Mouse (Mus musculus): ENCODE measurements around the gene Mdm4. TPM values are rescaled to one million over a fixed set of nuclear protein-coding genes. Genes with fewer than 3 reads are reported as not detected.
"Not testable (repeated sequence)": the region's sequence is repeated elsewhere in the genome, so short reads cannot be mapped to it uniquely, and the experiment has no call there.

Mdm4 gene
- polyA plus RNA-seq, 1 experiment from 2014 or later, result 33.2 TPM

- Histone ChIP-seq H3K4me3 (ENCODE audit: low read depth, low read length) (peak overlapping the region; percentile 85), H3K9ac (ENCODE audit: low read length) (peak overlapping the region; percentile 97), H3K4me1 (ENCODE audit: control insufficient read depth, insufficient read depth, low read length) (peaks cover 7% of the 10 kb centered on the region; the same call in 1 of the 2 replicates), H3K36me3 (ENCODE audit: control insufficient read depth, insufficient read depth, low read length) (no peaks in the 10 kb centered on the region), H3K27me3 (ENCODE audit: control insufficient read depth, insufficient read depth, low read length) (no peaks in the 10 kb centered on the region), H3K9me3 (ENCODE audit: control insufficient read depth, low read length) (no peaks in the 10 kb centered on the region), H3K4me2 (ENCODE audit: low read depth, severe bottlenecking) (peak overlapping the region; percentile 93), H3K27ac (replicated peaks; ENCODE audit: low read depth, low read length) (peak overlapping the region; percentile 68; the same call in 1 of the 2 replicates)
- peak; percentile 29 for ATAC-seq (ENCODE audit: insufficient number of reproducible peaks, low FRiP score, low TSS enrichment, low read depth)
- peak; percentile 70 for DNase-seq (ENCODE audit: low spot score)
- WGBS, result under 1% methylated on average over 37 of the region's 40 CpGs
Measured at GRCm38 (mm10) chr1:133046441-133046931, 16.1 kb upstream of the Mdm4 start.

- Histone ChIP-seq H3K4me3 (ENCODE audit: low read depth, low read length) (peak overlapping the region; percentile 85), H3K4me1 (ENCODE audit: control insufficient read depth, insufficient read depth, low read length) (peaks cover 7% of the 10 kb centered on the region; the same call in 1 of the 2 replicates), H3K27ac (replicated peaks; ENCODE audit: low read depth, low read length) (peak overlapping the region; percentile 68; the same call in 1 of the 2 replicates), H3K9me3 (ENCODE audit: control insufficient read depth, low read length) (no peaks in the 10 kb centered on the region), H3K27me3 (ENCODE audit: control insufficient read depth, insufficient read depth, low read length) (no peaks in the 10 kb centered on the region), H3K4me2 (ENCODE audit: low read depth, severe bottlenecking) (peak overlapping the region; percentile 93), H3K36me3 (ENCODE audit: control insufficient read depth, insufficient read depth, low read length) (no peaks in the 10 kb centered on the region), H3K9ac (ENCODE audit: low read length) (peak overlapping the region; percentile 97)
- WGBS, result 0% methylated on average over 52 of the region's 71 CpGs
- DNase-seq (ENCODE audit: low spot score) (peak; percentile 81), ATAC-seq (ENCODE audit: insufficient number of reproducible peaks, low FRiP score, low TSS enrichment, low read depth) (peak; percentile 75)
Measured at GRCm38 (mm10) chr1:133045861-133046440, 15.6 kb upstream of the Mdm4 start.

- peak within 1 kb of the TSS; percentile 93 for H3K4me2 ChIP-seq (ENCODE audit: low read depth, severe bottlenecking)
- DNase-seq (ENCODE audit: low spot score) (no peak), ATAC-seq (ENCODE audit: insufficient number of reproducible peaks, low FRiP score, low TSS enrichment, low read depth) (no peak)
- H3K4me1 ChIP-seq (ENCODE audit: control insufficient read depth, insufficient read depth, low read length), result peaks cover 7% of the 10 kb centered on the region; the same call in 1 of the 2 replicates
- H3K27me3 ChIP-seq (ENCODE audit: control insufficient read depth, insufficient read depth, low read length), result no peaks in the 10 kb centered on the region
- no peaks in the 10 kb centered on the region for H3K9me3 ChIP-seq (ENCODE audit: control insufficient read depth, low read length)
- WGBS, result 3% methylated on average over 15 of the region's 15 CpGs
- peak within 1 kb of the TSS; percentile 68; the same call in 1 of the 2 replicates for H3K27ac ChIP-seq (replicated peaks; ENCODE audit: low read depth, low read length)
- no peaks in the 10 kb centered on the region for H3K36me3 ChIP-seq (ENCODE audit: control insufficient read depth, insufficient read depth, low read length)
- H3K4me3 ChIP-seq (ENCODE audit: low read depth, low read length), result peak within 1 kb of the TSS; percentile 85
- peak within 1 kb of the TSS; percentile 97 for H3K9ac ChIP-seq (ENCODE audit: low read length)
Measured at GRCm38 (mm10) chr1:133045011-133045860, 14.9 kb upstream of the Mdm4 start, which contains the start of gene Pik3c2b. Gene Pik3c2b (plus strand): TSS chr1:133045667.

GRCm38 (mm10) chr1:133039505-133039949 lies 9.2 kb upstream of the Mdm4 start:
- no peak overlapping the region for H3K27ac ChIP-seq (replicated peaks; ENCODE audit: low read depth, low read length)
- no peak overlapping the region for H3K9ac ChIP-seq (ENCODE audit: low read length)
- ATAC-seq (ENCODE audit: insufficient number of reproducible peaks, low FRiP score, low TSS enrichment, low read depth) (peak; percentile 67; the same call in 1 of the 2 replicates), DNase-seq (ENCODE audit: low spot score) (peak; percentile 76)
- WGBS, result 24% methylated on average over 4 of the region's 4 CpGs
- no peaks in the 10 kb centered on the region for H3K4me1 ChIP-seq (ENCODE audit: control insufficient read depth, insufficient read depth, low read length)
- H3K27me3 ChIP-seq (ENCODE audit: control insufficient read depth, insufficient read depth, low read length), result no peaks in the 10 kb centered on the region
- no peaks in the 10 kb centered on the region for H3K36me3 ChIP-seq (ENCODE audit: control insufficient read depth, insufficient read depth, low read length)
- no peak overlapping the region for H3K4me3 ChIP-seq (ENCODE audit: low read depth, low read length)
- H3K9me3 ChIP-seq (ENCODE audit: control insufficient read depth, low read length), result no peaks in the 10 kb centered on the region
- H3K4me2 ChIP-seq (ENCODE audit: low read depth, severe bottlenecking), result no peak overlapping the region

GRCm38 (mm10) chr1:133034682-133035081 lies 4.3 kb upstream of the Mdm4 start:
- not testable (repeated sequence) for H3K36me3 ChIP-seq (ENCODE audit: control insufficient read depth, insufficient read depth, low read length); H3K4me1 ChIP-seq (ENCODE audit: control insufficient read depth, insufficient read depth, low read length); H3K9ac ChIP-seq (ENCODE audit: low read length); H3K27ac ChIP-seq (replicated peaks; ENCODE audit: low read depth, low read length); H3K27me3 ChIP-seq (ENCODE audit: control insufficient read depth, insufficient read depth, low read length); H3K4me3 ChIP-seq (ENCODE audit: low read depth, low read length); H3K4me2 ChIP-seq (ENCODE audit: low read depth, severe bottlenecking); ATAC-seq (ENCODE audit: insufficient number of reproducible peaks, low FRiP score, low TSS enrichment, low read depth); H3K9me3 ChIP-seq (ENCODE audit: control insufficient read depth, low read length); DNase-seq (ENCODE audit: low spot score)
- 69% methylated on average over 7 of the region's 7 CpGs for WGBS

- Histone ChIP-seq H3K9ac (ENCODE audit: low read length) (no peak overlapping the region), H3K4me3 (ENCODE audit: low read depth, low read length) (peak overlapping the region; percentile 49), H3K36me3 (ENCODE audit: control insufficient read depth, insufficient read depth, low read length) (no peaks in the 10 kb centered on the region), H3K27ac (replicated peaks; ENCODE audit: low read depth, low read length) (no peak overlapping the region), H3K9me3 (ENCODE audit: control insufficient read depth, low read length) (no peaks in the 10 kb centered on the region), H3K4me1 (ENCODE audit: control insufficient read depth, insufficient read depth, low read length) (no peaks in the 10 kb centered on the region), H3K27me3 (ENCODE audit: control insufficient read depth, insufficient read depth, low read length) (no peaks in the 10 kb centered on the region), H3K4me2 (ENCODE audit: low read depth, severe bottlenecking) (peak overlapping the region; percentile 32; the same call in 1 of the 2 replicates)
- DNase-seq (ENCODE audit: low spot score) (peak; percentile 74), ATAC-seq (ENCODE audit: insufficient number of reproducible peaks, low FRiP score, low TSS enrichment, low read depth) (peak; percentile 57; the same call in 1 of the 2 replicates)
- WGBS, result 2% methylated on average over 11 of the region's 11 CpGs
Measured at GRCm38 (mm10) chr1:133034091-133034460, 3.7 kb upstream of the Mdm4 start.

- Histone ChIP-seq H3K9me3 (ENCODE audit: control insufficient read depth, low read length) (no peaks in the 10 kb centered on the region), H3K4me3 (ENCODE audit: low read depth, low read length) (peak overlapping the region; percentile 49), H3K27me3 (ENCODE audit: control insufficient read depth, insufficient read depth, low read length) (no peaks in the 10 kb centered on the region), H3K27ac (replicated peaks; ENCODE audit: low read depth, low read length) (no peak overlapping the region), H3K4me2 (ENCODE audit: low read depth, severe bottlenecking) (peak overlapping the region; percentile 36), H3K4me1 (ENCODE audit: control insufficient read depth, insufficient read depth, low read length) (no peaks in the 10 kb centered on the region), H3K9ac (ENCODE audit: low read length) (peak overlapping the region; percentile 31), H3K36me3 (ENCODE audit: control insufficient read depth, insufficient read depth, low read length) (no peaks in the 10 kb centered on the region)
- 1% methylated on average over 28 of the region's 28 CpGs for WGBS
- DNase-seq (ENCODE audit: low spot score) (peak; percentile 89), ATAC-seq (ENCODE audit: insufficient number of reproducible peaks, low FRiP score, low TSS enrichment, low read depth) (peak; percentile 71)
Measured at GRCm38 (mm10) chr1:133033316-133034090, 3.1 kb upstream of the Mdm4 start.

GRCm38 (mm10) chr1:133032981-133033315 lies 2.6 kb upstream of the Mdm4 start:
- peak; percentile 19; the same call in 1 of the 2 replicates for ATAC-seq (ENCODE audit: insufficient number of reproducible peaks, low FRiP score, low TSS enrichment, low read depth)
- no peaks in the 10 kb centered on the region for H3K9me3 ChIP-seq (ENCODE audit: control insufficient read depth, low read length)
- H3K36me3 ChIP-seq (ENCODE audit: control insufficient read depth, insufficient read depth, low read length), result no peaks in the 10 kb centered on the region

More at GRCm38 (mm10) chr1:133032981-133033315, 2.6 kb upstream of the Mdm4 start:
- H3K27me3 ChIP-seq (ENCODE audit: control insufficient read depth, insufficient read depth, low read length), result no peaks in the 10 kb centered on the region
- H3K4me1 ChIP-seq (ENCODE audit: control insufficient read depth, insufficient read depth, low read length), result no peaks in the 10 kb centered on the region
- peak overlapping the region; percentile 49 for H3K4me3 ChIP-seq (ENCODE audit: low read depth, low read length)
- 10% methylated on average over 5 of the region's 5 CpGs for WGBS
- H3K9ac ChIP-seq (ENCODE audit: low read length), result peak overlapping the region; percentile 31; the same call in 1 of the 2 replicates
- peak overlapping the region; percentile 36 for H3K4me2 ChIP-seq (ENCODE audit: low read depth, severe bottlenecking)
- DNase-seq (ENCODE audit: low spot score), result no peak
- no peak overlapping the region for H3K27ac ChIP-seq (replicated peaks; ENCODE audit: low read depth, low read length)
